Mouse (Mus musculus): ENCODE data around the gene Clpb.
"Not testable (repeated sequence)": the region's sequence is repeated elsewhere in the genome, so short reads cannot be mapped to it uniquely, and the experiment has no call there.

Gene Clpb

DNA sequence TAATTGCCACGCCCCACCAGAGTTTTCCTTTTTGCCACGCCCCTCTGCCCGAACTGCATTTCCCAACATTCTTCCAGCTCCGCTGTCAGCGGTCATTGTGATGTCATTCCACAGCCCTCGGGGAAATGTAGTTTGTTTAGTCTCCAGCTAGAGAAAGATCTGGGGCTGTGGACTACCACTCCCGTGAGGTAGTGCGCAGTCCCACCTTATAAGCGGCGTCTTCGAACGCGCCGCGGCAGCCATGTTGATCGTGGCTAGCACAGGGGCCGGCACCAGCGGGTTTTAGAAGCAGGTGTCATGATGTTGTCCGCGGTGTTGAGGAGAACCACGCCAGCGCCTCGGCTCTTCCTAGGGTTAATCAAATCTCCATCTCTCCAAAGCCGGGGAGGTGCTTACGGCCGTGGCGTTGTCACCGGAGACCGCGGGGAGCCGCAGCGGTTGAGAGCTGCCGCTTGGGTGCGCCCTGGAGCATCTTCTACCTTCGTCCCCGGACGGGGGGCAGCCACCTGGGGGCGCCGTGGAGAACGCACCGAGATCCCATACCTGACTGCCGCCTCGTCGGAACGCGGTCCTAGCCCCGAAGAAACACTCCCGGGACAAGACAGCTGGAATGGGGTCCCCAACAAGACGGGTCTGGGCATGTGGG is at the start of gene Clpb:
Clpb (plus strand) TSS at position 120 of the 646 bp plus-strand sequence.
- peak; percentile 89 for DNase-seq

- DNase-seq, result no peak
Measured at GRCm38 (mm10) chr7:101615406-101615805, 48.0 kb upstream of the Clpb start.

GRCm38 (mm10) chr7:101616136-101616835 is 47.1 kb upstream of the Clpb start:
- DNase-seq, result no peak

GRCm38 (mm10) chr7:101617438-101618165 is 45.8 kb upstream of the Clpb start:
- DNase-seq, result no peak

- no peak for DNase-seq
Measured at GRCm38 (mm10) chr7:101618273-101618672, 45.2 kb upstream of the Clpb start.

- peak; percentile 45 for DNase-seq
Measured at GRCm38 (mm10) chr7:101620373-101620772, 43.1 kb upstream of the Clpb start.

- DNase-seq, result not testable (repeated sequence)
Measured at GRCm38 (mm10) chr7:101621861-101622260, 41.6 kb upstream of the Clpb start.

- no peak for DNase-seq
Measured at GRCm38 (mm10) chr7:101624283-101624682, 39.1 kb upstream of the Clpb start.

- not testable (repeated sequence) for DNase-seq
Measured at GRCm38 (mm10) chr7:101627166-101627565, 36.3 kb upstream of the Clpb start.

DNA sequence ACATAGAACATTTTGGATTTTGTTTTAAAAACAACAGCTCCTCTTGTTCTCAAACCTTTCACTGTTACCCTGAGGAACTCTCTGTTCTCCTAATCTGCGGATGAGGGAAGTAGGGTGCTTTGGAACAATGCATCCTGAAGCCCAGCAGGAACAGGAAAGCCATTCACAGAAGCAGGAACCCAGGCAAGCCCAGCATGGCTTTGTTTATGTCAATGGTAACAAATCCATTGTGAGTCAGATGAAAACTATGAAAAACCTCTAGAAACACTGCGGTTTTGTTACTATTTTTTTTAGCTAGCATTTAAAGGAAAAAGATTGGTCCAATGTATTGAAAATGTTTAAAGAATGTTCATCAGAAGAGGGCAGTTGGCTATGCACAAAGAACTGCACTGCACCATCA is 35.0 kb upstream of the Clpb start:
- no peak for DNase-seq

GRCm38 (mm10) chr7:101633629-101634177 is 29.7 kb upstream of the Clpb start:
- DNase-seq, result no peak

DNA sequence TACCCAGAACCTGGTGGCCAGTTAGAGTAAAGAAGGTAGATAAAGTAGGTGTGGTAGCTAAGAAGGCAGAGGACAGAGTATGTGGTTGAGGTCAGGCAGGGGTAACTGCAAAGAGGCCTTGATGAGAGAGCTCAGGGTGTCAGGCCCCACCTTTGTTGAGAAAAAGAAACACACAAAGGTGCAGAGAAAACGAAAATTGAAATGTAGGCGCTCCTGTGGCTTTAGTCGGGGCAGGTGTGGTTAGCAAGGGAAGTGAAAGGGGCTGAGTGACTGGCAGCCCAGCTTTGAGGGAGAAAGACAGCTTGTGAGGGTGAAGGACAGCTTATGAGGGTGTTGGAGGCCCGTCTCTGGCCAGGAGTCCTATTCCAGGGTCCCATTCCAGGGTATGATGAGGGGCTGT is 28.9 kb upstream of the Clpb start:
- peak; percentile 40 for DNase-seq

DNA sequence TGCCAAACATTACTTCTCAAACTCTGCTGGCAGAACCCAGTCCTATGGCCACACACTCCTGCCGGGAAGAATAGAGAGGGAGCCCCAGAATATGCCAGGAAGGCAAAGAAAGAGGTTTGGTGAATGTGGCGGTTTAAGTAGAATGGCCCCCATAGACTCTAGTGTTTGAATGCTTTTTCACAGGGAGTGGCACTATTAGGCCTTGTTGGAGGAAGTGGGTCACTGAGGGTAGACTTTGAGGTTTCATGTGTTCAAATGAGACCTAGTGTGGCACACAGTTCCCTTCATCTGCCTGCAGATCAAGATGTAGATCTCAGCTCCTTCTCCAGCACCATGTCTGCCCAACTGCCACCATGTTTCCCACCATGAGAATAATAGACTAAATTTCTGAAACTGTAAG is 27.4 kb upstream of the Clpb start:
- DNase-seq, result peak; percentile 17

DNA sequence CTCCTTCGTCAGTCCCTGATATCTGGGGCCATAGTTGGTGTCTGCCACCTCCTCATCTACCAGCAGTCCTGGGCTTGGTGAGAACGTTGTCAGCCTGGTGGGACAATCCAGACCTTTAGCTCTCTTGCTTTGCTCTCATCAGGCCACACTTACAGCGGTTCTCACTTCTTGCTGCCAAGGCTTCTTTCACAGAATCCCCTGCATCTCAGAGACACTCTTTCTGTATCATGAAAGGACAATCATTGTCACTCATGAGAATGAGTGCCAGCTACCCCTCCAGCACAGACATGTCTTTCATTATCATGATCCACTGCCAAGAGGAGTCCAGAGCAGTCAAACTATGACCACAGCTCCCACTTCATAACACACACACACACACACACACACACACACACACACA is 19.6 kb upstream of the Clpb start:
- DNase-seq, result no peak

DNA sequence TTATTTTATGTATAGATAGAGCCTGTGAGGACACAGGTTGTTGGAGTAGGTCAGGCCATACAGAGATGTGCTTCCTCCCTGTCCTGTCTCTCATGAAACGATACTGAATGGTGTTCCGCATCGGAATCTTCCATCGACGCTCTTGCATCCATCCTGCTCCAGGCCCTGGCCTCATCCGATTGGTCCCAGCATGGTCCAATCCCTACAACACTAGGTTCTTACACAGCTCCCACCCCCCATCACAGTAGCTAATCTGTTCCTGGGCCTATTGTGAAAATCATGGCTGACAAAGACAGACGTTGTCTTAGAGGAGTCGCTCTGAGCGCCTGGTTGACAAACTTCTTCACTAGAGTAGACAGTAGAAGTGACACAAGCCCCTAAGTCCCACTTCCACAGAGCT is 13.7 kb upstream of the Clpb start:
- DNase-seq, result no peak

DNA sequence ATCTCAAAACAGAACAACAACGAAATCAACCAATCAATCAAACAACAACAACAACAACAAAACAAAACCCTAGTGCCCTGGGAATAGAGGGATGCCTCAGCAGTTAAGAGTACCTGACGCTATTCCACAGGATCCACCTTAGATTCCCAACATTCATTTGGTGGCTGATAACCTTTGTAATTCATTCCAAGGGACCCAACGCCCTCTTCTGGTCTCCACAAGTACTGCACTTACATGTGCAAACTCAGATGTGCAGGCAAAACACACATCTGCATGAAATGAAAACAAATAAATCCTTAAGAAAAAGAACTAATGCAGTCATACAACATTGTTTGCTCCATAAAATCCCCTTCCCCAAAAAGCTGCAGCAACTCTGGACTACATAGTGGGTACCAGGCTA is 12.9 kb upstream of the Clpb start:
- DNase-seq, result peak; percentile 45

DNA sequence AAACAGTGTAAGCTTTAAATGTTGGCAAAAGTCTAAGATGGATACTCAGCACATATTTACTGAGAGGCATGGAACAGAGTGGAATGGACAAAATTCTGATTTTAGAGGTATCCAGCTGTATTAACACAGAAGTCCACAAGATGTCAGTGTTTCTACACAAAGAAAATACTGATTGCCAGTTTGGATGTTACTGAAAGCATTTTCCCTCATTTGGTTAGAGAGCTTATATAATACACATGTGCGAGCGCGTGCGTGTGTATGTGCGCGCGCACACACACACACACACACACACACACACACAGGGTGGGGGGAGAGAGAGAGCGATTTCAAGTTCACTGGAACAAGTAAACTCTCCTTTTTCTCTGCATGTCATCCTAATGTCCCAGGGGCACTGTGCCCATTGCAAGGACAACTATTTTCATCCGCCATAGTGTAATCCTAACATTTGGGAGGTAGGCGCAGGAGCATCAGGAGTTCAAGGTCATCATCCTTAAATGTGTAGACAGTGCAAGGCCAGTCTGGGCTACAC is 9.7 kb upstream of the Clpb start:
- DNase-seq, result no peak

- DNase-seq, result no peak
Measured at GRCm38 (mm10) chr7:101654936-101655335, 8.5 kb upstream of the Clpb start.

- DNase-seq, result no peak
Measured at GRCm38 (mm10) chr7:101662006-101662405, 1.4 kb upstream of the Clpb start.

GRCm38 (mm10) chr7:101666581-101666980 is 3.1 kb downstream of the Clpb start:
- no peak for DNase-seq

GRCm38 (mm10) chr7:101671601-101672280 is 8.3 kb downstream of the Clpb start:
- no peak for DNase-seq

GRCm38 (mm10) chr7:101673497-101673896 is 10.1 kb downstream of the Clpb start:
- DNase-seq, result peak; percentile 72
